Mouse (Mus musculus): Measurements from ENCODE around the gene Pcgf5. TPM values are rescaled to one million over a fixed set of nuclear protein-coding genes. Genes with fewer than 3 reads are reported as not detected.

Pcgf5 gene
- polyA plus RNA-seq, 1 experiment from 2014 or later = 10.2 TPM

GRCm38 (mm10) chr19:36477151-36477550 lies 129.0 kb downstream of the Pcgf5 start:
- H3K27ac ChIP-seq (ENCODE audit: low read length) = no peak overlapping the region
- H3K4me2 ChIP-seq (replicated peaks; ENCODE audit: low read depth, low read length) = no peak overlapping the region; the same call in 1 of the 2 replicates
- no peak overlapping the region for H3K4me3 ChIP-seq (ENCODE audit: low read depth, low read length)
- no peaks in the 10 kb centered on the region for H3K36me3 ChIP-seq (ENCODE audit: control insufficient read depth, insufficient read depth, low read length)
- no peak for ATAC-seq (ENCODE audit: insufficient number of reproducible peaks, insufficient read depth, low FRiP score, low read depth)
- H3K9ac ChIP-seq (replicated peaks; ENCODE audit: low read depth, low read length) = no peak overlapping the region
- H3K27me3 ChIP-seq (ENCODE audit: control insufficient read depth, insufficient read depth, low read length) = no peaks in the 10 kb centered on the region
- no peaks in the 10 kb centered on the region for H3K9me3 ChIP-seq (ENCODE audit: control insufficient read depth, low read depth, low read length)
- 0 out of 2 replicates have a peak, but pooled peaks cover 3% of the 10 kb centered on the region for H3K4me1 ChIP-seq (ENCODE audit: control insufficient read depth, insufficient read depth, low read length)
- 37% methylated on average over 9 of the region's 9 CpGs for WGBS

- Histone ChIP-seq H3K9me3 (ENCODE audit: control insufficient read depth, low read depth, low read length) (no peaks in the 10 kb centered on the region), H3K4me2 (replicated peaks; ENCODE audit: low read depth, low read length) (no peak overlapping the region; the same call in 1 of the 2 replicates), H3K27me3 (ENCODE audit: control insufficient read depth, insufficient read depth, low read length) (no peaks in the 10 kb centered on the region), H3K4me3 (ENCODE audit: low read depth, low read length) (no peak overlapping the region), H3K4me1 (ENCODE audit: control insufficient read depth, insufficient read depth, low read length) (0 out of 2 replicates have a peak, but pooled peaks cover 3% of the 10 kb centered on the region), H3K27ac (ENCODE audit: low read length) (no peak overlapping the region), H3K9ac (replicated peaks; ENCODE audit: low read depth, low read length) (no peak overlapping the region), H3K36me3 (ENCODE audit: control insufficient read depth, insufficient read depth, low read length) (no peaks in the 10 kb centered on the region)
- no peak for ATAC-seq (ENCODE audit: insufficient number of reproducible peaks, insufficient read depth, low FRiP score, low read depth)
- WGBS = 66% methylated on average over 5 of the region's 5 CpGs
Observed at GRCm38 (mm10) chr19:36477684-36478083, 129.6 kb downstream of the Pcgf5 start.

- 82% methylated on average over 6 of the region's 6 CpGs for WGBS
Observed at GRCm38 (mm10) chr19:36490911-36491310, 142.8 kb downstream of the Pcgf5 start.

GRCm38 (mm10) chr19:36495555-36495954 lies 147.4 kb downstream of the Pcgf5 start:
- Histone ChIP-seq H3K27me3 (ENCODE audit: control insufficient read depth, insufficient read depth, low read length) (no peaks in the 10 kb centered on the region), H3K4me2 (replicated peaks; ENCODE audit: low read depth, low read length) (no peak overlapping the region), H3K4me1 (ENCODE audit: control insufficient read depth, insufficient read depth, low read length) (no peaks in the 10 kb centered on the region), H3K9me3 (ENCODE audit: control insufficient read depth, low read depth, low read length) (no peaks in the 10 kb centered on the region), H3K9ac (replicated peaks; ENCODE audit: low read depth, low read length) (no peak overlapping the region), H3K36me3 (ENCODE audit: control insufficient read depth, insufficient read depth, low read length) (no peaks in the 10 kb centered on the region), H3K27ac (ENCODE audit: low read length) (no peak overlapping the region), H3K4me3 (ENCODE audit: low read depth, low read length) (no peak overlapping the region)
- 57% methylated on average over 3 of the region's 3 CpGs for WGBS
- ATAC-seq (ENCODE audit: insufficient number of reproducible peaks, insufficient read depth, low FRiP score, low read depth) = no peak

More at GRCm38 (mm10) chr19:36490911-36491310, 142.8 kb downstream of the Pcgf5 start:
- no peaks in the 10 kb centered on the region for H3K27me3 ChIP-seq (ENCODE audit: control insufficient read depth, insufficient read depth, low read length)
- no peaks in the 10 kb centered on the region for H3K36me3 ChIP-seq (ENCODE audit: control insufficient read depth, insufficient read depth, low read length)
- H3K4me2 ChIP-seq (replicated peaks; ENCODE audit: low read depth, low read length) = no peak overlapping the region
- ATAC-seq (ENCODE audit: insufficient number of reproducible peaks, insufficient read depth, low FRiP score, low read depth) = no peak
- H3K4me1 ChIP-seq (ENCODE audit: control insufficient read depth, insufficient read depth, low read length) = no peaks in the 10 kb centered on the region
- H3K9ac ChIP-seq (replicated peaks; ENCODE audit: low read depth, low read length) = no peak overlapping the region
- no peak overlapping the region for H3K4me3 ChIP-seq (ENCODE audit: low read depth, low read length)
- no peak overlapping the region for H3K27ac ChIP-seq (ENCODE audit: low read length)
- H3K9me3 ChIP-seq (ENCODE audit: control insufficient read depth, low read depth, low read length) = no peaks in the 10 kb centered on the region; the same call in 1 of the 2 replicates

- Histone ChIP-seq H3K9me3 (ENCODE audit: control insufficient read depth, low read depth, low read length) (no peaks in the 10 kb centered on the region), H3K4me3 (ENCODE audit: low read depth, low read length) (no peak overlapping the region), H3K27me3 (ENCODE audit: control insufficient read depth, insufficient read depth, low read length) (no peaks in the 10 kb centered on the region), H3K27ac (ENCODE audit: low read length) (no peak overlapping the region), H3K4me1 (ENCODE audit: control insufficient read depth, insufficient read depth, low read length) (no peaks in the 10 kb centered on the region), H3K36me3 (ENCODE audit: control insufficient read depth, insufficient read depth, low read length) (no peaks in the 10 kb centered on the region), H3K9ac (replicated peaks; ENCODE audit: low read depth, low read length) (no peak overlapping the region), H3K4me2 (replicated peaks; ENCODE audit: low read depth, low read length) (no peak overlapping the region)
- no peak for ATAC-seq (ENCODE audit: insufficient number of reproducible peaks, insufficient read depth, low FRiP score, low read depth)
- 69% methylated on average over 4 of the region's 4 CpGs for WGBS
Observed at GRCm38 (mm10) chr19:36496532-36496931, 148.4 kb downstream of the Pcgf5 start.

GRCm38 (mm10) chr19:36497067-36497466 lies 149.0 kb downstream of the Pcgf5 start:
- H3K27me3 ChIP-seq (ENCODE audit: control insufficient read depth, insufficient read depth, low read length) = no peaks in the 10 kb centered on the region
- H3K9ac ChIP-seq (replicated peaks; ENCODE audit: low read depth, low read length) = no peak overlapping the region
- 51% methylated on average over 4 of the region's 4 CpGs for WGBS
- H3K36me3 ChIP-seq (ENCODE audit: control insufficient read depth, insufficient read depth, low read length) = no peaks in the 10 kb centered on the region
- H3K9me3 ChIP-seq (ENCODE audit: control insufficient read depth, low read depth, low read length) = no peaks in the 10 kb centered on the region
- H3K27ac ChIP-seq (ENCODE audit: low read length) = no peak overlapping the region
- H3K4me1 ChIP-seq (ENCODE audit: control insufficient read depth, insufficient read depth, low read length) = no peaks in the 10 kb centered on the region
- no peak for ATAC-seq (ENCODE audit: insufficient number of reproducible peaks, insufficient read depth, low FRiP score, low read depth)
- H3K4me2 ChIP-seq (replicated peaks; ENCODE audit: low read depth, low read length) = no peak overlapping the region
- H3K4me3 ChIP-seq (ENCODE audit: low read depth, low read length) = no peak overlapping the region

GRCm38 (mm10) chr19:36497744-36498143 lies 149.6 kb downstream of the Pcgf5 start:
- Histone ChIP-seq H3K4me1 (ENCODE audit: control insufficient read depth, insufficient read depth, low read length) (no peaks in the 10 kb centered on the region), H3K27ac (ENCODE audit: low read length) (no peak overlapping the region), H3K36me3 (ENCODE audit: control insufficient read depth, insufficient read depth, low read length) (no peaks in the 10 kb centered on the region), H3K4me2 (replicated peaks; ENCODE audit: low read depth, low read length) (no peak overlapping the region), H3K9ac (replicated peaks; ENCODE audit: low read depth, low read length) (no peak overlapping the region), H3K4me3 (ENCODE audit: low read depth, low read length) (no peak overlapping the region), H3K27me3 (ENCODE audit: control insufficient read depth, insufficient read depth, low read length) (no peaks in the 10 kb centered on the region), H3K9me3 (ENCODE audit: control insufficient read depth, low read depth, low read length) (no peaks in the 10 kb centered on the region)
- WGBS = 61% methylated on average over 5 of the region's 5 CpGs
- ATAC-seq (ENCODE audit: insufficient number of reproducible peaks, insufficient read depth, low FRiP score, low read depth) = no peak

GRCm38 (mm10) chr19:36504716-36505115 lies 156.6 kb downstream of the Pcgf5 start:
- 91% methylated on average over 2 of the region's 2 CpGs for WGBS
- Histone ChIP-seq H3K4me1 (ENCODE audit: control insufficient read depth, insufficient read depth, low read length) (no peaks in the 10 kb centered on the region), H3K4me2 (replicated peaks; ENCODE audit: low read depth, low read length) (no peak overlapping the region), H3K27ac (ENCODE audit: low read length) (no peak overlapping the region), H3K36me3 (ENCODE audit: control insufficient read depth, insufficient read depth, low read length) (no peaks in the 10 kb centered on the region), H3K27me3 (ENCODE audit: control insufficient read depth, insufficient read depth, low read length) (no peaks in the 10 kb centered on the region), H3K9ac (replicated peaks; ENCODE audit: low read depth, low read length) (no peak overlapping the region), H3K4me3 (ENCODE audit: low read depth, low read length) (no peak overlapping the region), H3K9me3 (ENCODE audit: control insufficient read depth, low read depth, low read length) (no peaks in the 10 kb centered on the region)
- no peak for ATAC-seq (ENCODE audit: insufficient number of reproducible peaks, insufficient read depth, low FRiP score, low read depth)
